Mouse (Mus musculus) right cerebral cortex, postnatal 25 days (tissue): ENCODE measurements around the gene Phospho1.

ENCODE experiments used
- DNase-seq: peaks from one replicate; pipeline ENCODE4 v3.0.0; 2022

Phospho1 gene

GRCm38 (mm10) chr11:95814101-95814500, 10.2 kb upstream of the Phospho1 start:
- DNase-seq = no peak

DNA sequence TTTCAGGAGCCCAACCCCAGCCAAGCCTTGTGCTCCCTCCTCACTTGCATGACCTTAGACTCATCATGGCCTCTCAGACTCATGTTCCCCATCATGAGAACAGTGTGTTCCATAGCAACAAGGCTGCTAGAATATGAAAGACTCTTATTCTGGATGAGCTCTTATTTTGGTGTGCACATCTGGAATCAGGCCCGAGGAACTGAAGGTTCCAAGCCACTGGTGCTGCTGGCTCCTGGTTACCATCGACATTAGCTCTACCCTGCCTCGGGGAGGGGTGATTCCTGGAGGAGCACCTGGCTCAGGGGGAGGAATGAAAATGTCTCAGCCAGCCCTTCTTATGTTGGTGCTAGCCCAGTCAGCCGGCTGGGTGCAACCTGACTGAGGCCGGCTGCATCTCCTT, 9.4 kb upstream of the Phospho1 start:
- DNase-seq = no peak

GRCm38 (mm10) chr11:95815412-95815811, 8.9 kb upstream of the Phospho1 start:
- DNase-seq = no peak

- DNase-seq = no peak
Measured at GRCm38 (mm10) chr11:95819138-95819537, 5.2 kb upstream of the Phospho1 start.

GRCm38 (mm10) chr11:95821511-95821910, 2.8 kb upstream of the Phospho1 start:
- no peak for DNase-seq

GRCm38 (mm10) chr11:95822437-95822836, 1.9 kb upstream of the Phospho1 start:
- DNase-seq = no peak

- peak; percentile 59 for DNase-seq
Measured at GRCm38 (mm10) chr11:95824877-95825243, 561 bp downstream of the Phospho1 start.

- DNase-seq = no peak
Measured at GRCm38 (mm10) chr11:95825625-95826024, 1.3 kb downstream of the Phospho1 start.

GRCm38 (mm10) chr11:95826317-95827167, 2.2 kb downstream of the Phospho1 start:
- DNase-seq = no peak

DNA sequence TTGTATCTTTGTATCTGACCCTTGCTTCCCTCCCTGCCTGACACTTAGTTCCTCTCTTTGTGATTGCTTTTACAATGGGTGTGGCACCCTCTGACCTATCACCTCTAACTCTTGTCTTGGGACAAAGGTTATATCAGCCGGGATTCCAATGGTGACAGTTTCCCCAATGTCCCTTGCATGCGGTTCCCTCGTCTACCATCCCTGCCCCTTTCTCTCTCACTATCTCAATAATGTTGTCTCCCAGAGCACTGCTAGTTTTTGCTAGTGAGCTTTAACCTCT, 2.8 kb downstream of the Phospho1 start:
- no peak for DNase-seq

GRCm38 (mm10) chr11:95827464-95828085, 3.3 kb downstream of the Phospho1 start:
- no peak for DNase-seq

DNA sequence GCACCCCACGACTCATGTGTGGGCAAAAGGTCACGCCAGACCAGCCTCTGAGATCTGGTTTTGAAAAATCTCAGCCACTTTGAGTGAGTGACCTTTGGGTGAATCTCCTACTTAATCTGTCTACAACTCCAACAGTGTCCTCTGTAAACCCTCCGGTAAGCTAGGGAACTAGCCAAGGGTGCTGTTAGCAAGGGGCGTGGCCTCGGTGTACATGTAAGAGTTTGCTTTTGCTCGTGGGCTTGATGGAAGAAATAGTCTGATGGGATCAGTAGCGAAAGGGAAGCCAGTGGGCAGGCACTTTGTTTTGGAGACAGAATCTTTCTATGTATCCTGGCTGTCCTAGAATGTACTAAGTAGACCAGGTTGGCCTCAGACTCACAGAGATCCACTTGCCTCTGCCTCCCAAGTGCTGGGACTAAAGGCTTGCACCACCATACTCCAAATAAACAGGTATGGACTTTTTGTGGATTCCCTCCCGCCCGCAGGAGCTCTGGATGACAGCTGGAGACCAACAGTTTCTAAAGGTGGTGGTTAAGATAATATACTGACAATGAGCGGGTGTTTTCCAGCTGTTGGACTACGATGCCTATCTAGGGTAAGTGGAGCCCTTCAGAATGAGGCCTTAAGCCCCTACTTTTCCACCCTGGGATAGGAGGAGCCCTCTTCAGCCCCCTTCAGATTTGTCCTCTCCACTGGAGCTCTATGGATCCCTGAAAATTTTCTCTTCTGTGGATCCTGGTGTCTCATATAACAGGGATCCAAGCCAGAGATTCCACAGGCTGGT, 4.1 kb downstream of the Phospho1 start:
- no peak for DNase-seq

DNA sequence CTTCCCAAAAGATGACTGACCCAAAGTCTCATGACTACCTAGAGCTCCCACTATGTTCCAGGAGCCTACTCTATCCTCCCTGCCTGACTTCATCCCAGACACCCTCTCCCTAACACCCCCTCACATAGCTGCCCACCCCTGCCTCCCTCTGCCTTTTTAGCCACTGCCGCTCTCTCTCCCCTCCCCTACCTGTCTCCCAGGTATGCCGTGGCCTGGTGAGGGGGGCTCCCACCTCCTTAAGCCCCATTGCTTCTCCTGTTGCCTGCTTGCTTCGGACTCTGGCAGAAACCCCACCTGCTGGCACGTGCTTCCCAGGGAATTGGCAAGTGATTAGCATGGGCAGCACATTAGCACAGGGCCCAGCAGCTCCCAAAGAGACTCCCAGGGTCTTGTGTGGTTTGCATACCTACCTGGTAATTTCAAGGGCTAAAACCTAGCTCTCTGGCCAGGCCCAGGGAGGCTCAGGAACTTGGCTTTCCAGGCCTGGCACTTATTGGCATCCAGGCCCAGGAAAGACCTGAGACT, 5.3 kb downstream of the Phospho1 start:
- DNase-seq = no peak

- DNase-seq = no peak
Measured at GRCm38 (mm10) chr11:95830411-95831275, 6.3 kb downstream of the Phospho1 start.

- no peak for DNase-seq
Measured at GRCm38 (mm10) chr11:95831276-95831619, 6.9 kb downstream of the Phospho1 start.

- no peak for DNase-seq
Measured at GRCm38 (mm10) chr11:95831641-95832040, 7.3 kb downstream of the Phospho1 start.

GRCm38 (mm10) chr11:95832129-95833005, 8.1 kb downstream of the Phospho1 start:
- no peak for DNase-seq

GRCm38 (mm10) chr11:95833006-95833570, 8.8 kb downstream of the Phospho1 start:
- DNase-seq = no peak

- DNase-seq = no peak
Measured at GRCm38 (mm10) chr11:95833631-95834142, 9.4 kb downstream of the Phospho1 start.

- DNase-seq = no peak
Measured at GRCm38 (mm10) chr11:95834143-95834667, 9.9 kb downstream of the Phospho1 start.
